Mouse (Mus musculus): Measurements from ENCODE around the gene Kcnma1.

DNA sequence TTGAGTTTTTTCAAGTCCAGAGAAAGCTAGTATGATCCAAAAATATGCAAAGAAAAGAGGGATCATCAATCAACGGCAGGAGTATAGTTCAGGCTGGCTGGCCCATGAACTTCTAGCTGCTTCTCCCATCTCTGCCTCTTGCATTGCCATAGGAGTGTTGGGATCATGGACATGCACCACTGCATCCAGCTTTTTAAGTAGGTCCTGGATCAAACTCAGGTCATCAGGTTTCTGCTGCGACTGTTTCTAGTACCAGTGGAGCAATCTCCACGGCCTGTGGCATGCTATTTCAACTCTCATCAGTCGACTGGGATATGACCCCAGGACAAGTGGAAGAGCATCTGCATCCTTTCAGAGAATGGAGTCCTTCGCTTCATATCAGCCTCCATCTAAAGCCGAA, 655.5 kb downstream of the Kcnma1 start:
- TF ChIP-seq CTCF (IDR thresholded peaks at IDR 0.05; ENCODE audit: extremely low read depth, insufficient read length, insufficient replicate concordance, low read depth, low read length) (no peak), POLR2A (IDR thresholded peaks at IDR 0.05; ENCODE audit: low read depth, low read length) (no peak)
